Mouse (Mus musculus) adrenal gland, postnatal 4 days (tissue): ENCODE measurements around the gene C2cd5. TPM values are rescaled to one million over a fixed set of nuclear protein-coding genes. Genes with fewer than 3 reads are reported as not detected.

Source experiments
- DNase-seq, 2 experiments: peaks; one replicate each; pipeline ENCODE4 v3.0.0; 2021 to 2022; ENCODE audit warnings: low spot score in 2 of 2, mixed read lengths in 2 of 2
- total RNA-seq, 2 experiments: library from RNA; stranded (reverse); gene quantifications; 2 replicates each; pipeline ENCODE4 v1.2.3; 2021

The C2cd5 gene
- total RNA-seq, 2 experiments from 2014 or later = 33.6 to 37.2 TPM

GRCm38 (mm10) chr6:143076461-143076860 lies 23.5 kb downstream of the C2cd5 start:
- DNase-seq = no peak

- no peak for DNase-seq
Observed at GRCm38 (mm10) chr6:143073914-143074313, 26.0 kb downstream of the C2cd5 start.

- DNase-seq = no peak
Observed at GRCm38 (mm10) chr6:143073476-143073875, 26.5 kb downstream of the C2cd5 start.

GRCm38 (mm10) chr6:143072412-143073014 lies 27.4 kb downstream of the C2cd5 start:
- no peak for DNase-seq

GRCm38 (mm10) chr6:143070736-143071135 lies 29.2 kb downstream of the C2cd5 start:
- no peak for DNase-seq

GRCm38 (mm10) chr6:143070019-143070418 lies 29.9 kb downstream of the C2cd5 start:
- DNase-seq = no peak

GRCm38 (mm10) chr6:143069606-143070005 lies 30.3 kb downstream of the C2cd5 start:
- DNase-seq = no peak

GRCm38 (mm10) chr6:143068181-143068915 lies 31.6 kb downstream of the C2cd5 start:
- no peak for DNase-seq

- no peak for DNase-seq
Observed at GRCm38 (mm10) chr6:143067654-143068053, 32.3 kb downstream of the C2cd5 start.

GRCm38 (mm10) chr6:143066859-143067258 lies 33.1 kb downstream of the C2cd5 start:
- no peak for DNase-seq

GRCm38 (mm10) chr6:143064047-143064446 lies 35.9 kb downstream of the C2cd5 start:
- no peak for DNase-seq

GRCm38 (mm10) chr6:143057601-143058000 lies 42.3 kb downstream of the C2cd5 start:
- no peak for DNase-seq

- no peak for DNase-seq
Observed at GRCm38 (mm10) chr6:143051566-143051965, 48.4 kb downstream of the C2cd5 start.

- DNase-seq = no peak
Observed at GRCm38 (mm10) chr6:143049791-143050555, 50.0 kb downstream of the C2cd5 start.

- no peak for DNase-seq
Observed at GRCm38 (mm10) chr6:143049117-143049516, 50.8 kb downstream of the C2cd5 start.

GRCm38 (mm10) chr6:143047538-143048258 lies 52.2 kb downstream of the C2cd5 start:
- no peak for DNase-seq

- no peak for DNase-seq
Observed at GRCm38 (mm10) chr6:143041578-143041977, 58.4 kb downstream of the C2cd5 start.

- no peak for DNase-seq
Observed at GRCm38 (mm10) chr6:143035261-143035660, 64.7 kb downstream of the C2cd5 start.

- DNase-seq = no peak
Observed at GRCm38 (mm10) chr6:143034503-143034902, 65.4 kb downstream of the C2cd5 start.

- DNase-seq = no peak
Observed at GRCm38 (mm10) chr6:143030521-143030920, 69.4 kb downstream of the C2cd5 start.

- DNase-seq = no peak
Observed at GRCm38 (mm10) chr6:143027896-143028295, 72.0 kb downstream of the C2cd5 start.
